Mouse (Mus musculus) olfactory bulb, adult 2 months (tissue): ENCODE measurements at regions not wholly inside any gene's neighbourhood (a gene's known extent, or its start where the extent isn't known, plus 50 kb on each side); places are given as distances from the start of the nearest gene placed in this dataset.

ENCODE experiments used
- CTCF ChIP-seq: fragments of 200-500 bp; IDR thresholded peaks from 2 replicates; pipeline ENCODE4 v1.5.1; 2012; ENCODE audit warnings: low read depth, mild to moderate bottlenecking, low read length, moderate library complexity; ENCODE audit not compliant: insufficient read depth
- POLR2A ChIP-seq: fragments of 200-500 bp; IDR thresholded peaks from 2 replicates; pipeline ENCODE4 v1.6.1; 2012; ENCODE audit warnings: mild to moderate bottlenecking, low read depth, low read length, moderate library complexity; ENCODE audit not compliant: insufficient read depth

- TF ChIP-seq CTCF (no peak), POLR2A (no peak)
Observed at GRCm38 (mm10) chr1:90396660-90397059, 192.9 kb downstream of the Ackr3 start.
